Mouse (Mus musculus) urinary bladder, postnatal 25 days (tissue): Measurements from ENCODE around the gene Enkd1.
A peak's percentile ranks its signal among the peaks of the same experiment; 100 is the strongest.

Experiments used
- DNase-seq: peaks from one replicate; pipeline ENCODE4 v3.0.0; 2022; ENCODE audit warnings: low spot score

The Enkd1 gene

DNA sequence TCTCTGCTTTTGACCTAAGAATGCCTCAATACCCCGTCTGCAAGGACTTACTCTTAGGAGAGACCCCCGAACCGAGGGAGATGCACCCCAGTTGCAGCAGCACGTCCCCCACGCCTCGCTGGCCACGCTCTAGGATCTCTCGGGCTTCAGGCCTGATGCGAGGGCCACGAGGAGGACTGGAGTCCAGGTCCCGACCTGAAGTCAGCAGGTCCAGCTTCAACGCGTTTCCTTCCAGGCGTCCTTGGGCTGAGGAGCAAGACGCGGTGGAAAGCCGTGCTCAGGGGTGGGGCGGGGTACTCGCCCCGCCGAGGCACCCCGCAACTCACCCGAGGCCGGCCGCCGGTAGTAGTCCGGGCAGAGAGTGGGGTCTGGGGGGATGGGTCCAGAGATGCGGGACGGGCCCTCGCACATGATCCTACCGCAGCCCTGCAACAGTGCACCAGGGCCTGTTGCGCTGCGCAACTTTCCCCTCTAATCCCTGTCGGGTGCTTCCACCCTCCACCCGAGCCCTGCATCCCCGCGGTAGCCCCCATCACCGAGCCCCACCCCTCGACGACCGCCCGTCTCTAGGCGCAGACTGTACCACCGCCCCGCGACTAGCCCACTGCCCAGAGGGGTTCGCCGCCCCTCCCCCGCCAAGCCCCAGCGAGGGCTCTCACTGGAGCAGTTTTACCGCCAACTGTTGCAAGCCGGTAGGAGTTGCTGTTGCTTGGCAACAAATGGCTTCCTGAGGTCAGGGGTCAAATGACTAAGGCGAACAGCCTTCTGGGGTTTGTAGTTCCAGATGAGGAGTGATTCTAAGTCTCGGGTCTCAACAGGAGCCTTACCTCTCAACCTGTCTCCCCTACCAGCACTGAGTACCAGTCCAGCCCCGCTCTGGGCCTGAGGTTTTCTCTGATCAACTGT is at the start of gene Enkd1, which contains the start of gene 4933405L10Rik:
Gene Enkd1, minus strand, starts transcription at position 713 of the 906 bp plus-strand sequence.
Gene 4933405L10Rik, plus strand, starts transcription at position 158 of the 906 bp plus-strand sequence.
- DNase-seq = peak; percentile 76

DNA sequence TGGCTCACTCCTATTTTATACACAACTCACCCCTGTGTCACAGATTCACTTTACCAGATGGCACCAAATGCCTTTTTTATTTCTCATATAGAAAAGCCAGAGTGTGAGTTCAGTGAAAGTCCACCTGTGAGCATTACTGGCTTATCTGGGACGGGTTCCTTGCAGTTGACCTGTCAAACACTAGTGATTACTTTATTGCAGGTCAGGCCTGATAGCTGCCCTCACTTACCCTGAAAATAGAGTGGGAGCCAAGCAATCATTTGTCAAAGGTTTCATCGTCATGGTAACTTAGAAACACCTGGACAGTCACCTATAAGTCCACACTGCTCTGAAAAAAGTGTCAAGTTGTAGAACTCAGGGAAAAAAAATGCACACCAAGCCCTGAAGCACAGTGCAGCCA is 46.7 kb upstream of the Enkd1 start:
- DNase-seq = no peak

DNA sequence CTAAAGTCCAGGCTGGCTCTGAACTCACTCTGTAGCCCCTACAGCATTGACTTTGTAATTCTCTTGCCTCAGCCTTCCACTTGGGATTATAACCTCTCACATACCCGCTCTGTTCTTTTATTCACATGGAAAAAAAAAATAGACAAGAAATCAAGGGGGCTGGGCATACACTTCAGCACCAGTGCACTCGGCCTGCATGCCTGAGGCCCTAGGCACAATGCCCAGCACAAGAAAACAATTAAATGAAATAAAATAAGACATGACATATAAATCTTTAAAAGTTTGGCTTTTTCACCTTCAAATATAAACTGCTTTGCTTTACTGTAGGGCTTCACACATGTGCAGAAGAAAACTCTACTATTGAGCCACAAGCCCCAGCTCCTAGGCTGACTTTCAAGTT is 45.9 kb upstream of the Enkd1 start:
- no peak for DNase-seq

DNA sequence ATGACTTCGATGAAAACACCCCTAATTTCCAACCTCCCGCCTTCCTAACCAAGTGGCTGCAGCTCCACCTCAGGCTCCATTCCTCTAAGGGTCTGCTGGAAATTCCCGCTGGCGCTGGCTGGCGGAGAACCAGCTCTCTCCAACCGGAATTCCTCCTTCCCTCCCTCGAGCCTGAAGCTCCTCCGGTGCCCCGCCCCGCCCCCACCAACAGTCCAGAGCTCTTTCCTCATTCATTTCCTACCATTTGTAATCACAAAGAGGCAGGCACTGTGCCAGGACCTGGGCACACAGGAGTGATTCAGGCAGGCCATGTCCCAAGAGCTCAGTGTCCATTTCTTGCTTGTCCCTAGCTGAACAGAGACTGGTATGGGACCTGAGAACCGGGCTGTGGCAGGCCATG is 42.6 kb upstream of the Enkd1 start:
- DNase-seq = peak; percentile 50

DNA sequence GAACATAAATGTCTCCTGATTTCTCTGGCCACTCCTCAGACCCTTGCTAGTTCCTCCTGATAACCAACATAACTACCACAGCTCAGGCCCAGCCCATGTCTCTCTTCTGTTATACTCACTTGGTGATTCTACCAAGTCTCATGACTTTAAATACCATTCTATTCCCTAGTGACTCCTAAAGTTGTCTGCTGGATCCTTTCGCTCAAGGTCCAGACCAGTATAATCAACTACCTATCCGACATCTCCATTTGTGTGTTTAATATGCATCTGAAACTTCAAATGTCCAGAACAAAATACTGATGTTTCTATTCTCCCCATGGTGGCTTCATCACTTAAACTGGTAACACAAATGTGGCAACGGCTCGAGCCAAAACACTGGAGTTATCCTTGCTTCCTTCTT is 35.3 kb upstream of the Enkd1 start:
- no peak for DNase-seq

DNA sequence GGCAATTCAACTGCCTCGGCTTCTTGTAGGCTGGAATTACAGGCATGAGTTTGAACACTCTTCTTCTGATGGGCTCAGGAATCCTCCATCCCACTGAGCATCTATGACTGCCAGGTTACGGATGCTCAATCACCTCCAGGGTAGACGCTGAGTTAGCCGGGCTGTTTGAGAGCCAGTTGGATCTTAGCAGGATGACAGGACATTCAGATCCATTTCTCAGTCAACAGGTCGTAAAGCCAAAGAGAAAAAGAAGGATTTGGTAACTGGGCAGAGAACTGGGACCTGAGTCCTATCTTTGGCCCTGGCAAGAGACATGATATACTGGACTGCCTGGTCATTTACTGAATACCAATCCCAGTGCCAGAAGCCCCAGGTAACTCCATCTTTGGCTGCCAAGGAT is 31.2 kb upstream of the Enkd1 start:
- DNase-seq = no peak

DNA sequence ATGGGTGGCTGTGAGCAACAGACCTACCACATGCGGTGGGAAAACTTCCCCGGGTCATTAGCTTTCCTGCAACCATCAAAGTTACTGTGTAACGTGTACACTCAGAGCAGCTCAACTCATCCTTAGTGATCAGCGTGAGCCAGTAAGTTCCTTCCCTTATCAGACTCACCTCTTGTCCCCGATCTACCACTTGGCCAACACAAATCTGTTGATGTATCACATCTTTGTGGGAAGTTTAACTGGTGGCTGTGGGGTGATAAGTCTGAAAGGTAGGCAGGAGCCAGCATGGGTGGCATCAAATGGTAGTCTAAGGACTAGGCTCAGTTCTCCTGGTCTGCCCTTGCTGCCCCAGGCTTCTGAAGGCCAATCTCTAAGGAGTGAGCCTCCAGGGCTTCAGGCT is 24.2 kb upstream of the Enkd1 start:
- DNase-seq = no peak

DNA sequence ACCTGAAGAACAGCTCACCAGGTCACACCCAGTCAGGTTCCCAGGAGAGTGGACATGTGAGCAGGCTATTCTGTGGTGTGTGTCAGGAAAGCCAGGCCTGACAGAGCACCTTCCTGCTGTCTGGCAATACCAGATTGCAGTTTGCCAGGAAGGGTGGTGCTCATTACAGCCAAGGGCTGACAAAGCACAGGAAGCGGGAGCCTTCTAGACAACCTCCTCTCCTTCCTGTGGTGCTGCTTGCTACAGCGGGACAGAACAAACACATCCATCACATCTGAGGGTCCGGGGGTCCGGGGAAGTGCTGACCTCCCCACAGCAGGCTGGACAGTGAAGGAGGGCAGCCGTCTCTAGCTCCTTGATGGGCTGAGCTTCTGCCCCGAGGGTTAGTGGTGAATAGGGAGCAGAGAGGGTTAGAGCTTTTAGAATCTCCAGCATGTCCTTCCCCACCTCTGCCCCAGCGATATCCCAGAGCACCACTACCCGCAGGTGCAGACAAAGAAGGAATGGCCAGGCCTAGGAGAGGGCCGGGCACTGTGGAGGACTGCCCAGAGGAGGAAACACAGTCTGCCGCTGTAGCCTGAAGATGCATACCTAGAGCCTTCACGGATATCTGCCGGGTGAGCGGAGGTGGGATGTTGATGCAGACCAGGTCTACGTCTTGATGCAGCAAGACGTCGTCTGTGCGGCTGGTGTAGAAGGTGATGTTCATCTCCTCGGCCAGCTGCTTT is 19.6 kb upstream of the Enkd1 start:
- DNase-seq = no peak

DNA sequence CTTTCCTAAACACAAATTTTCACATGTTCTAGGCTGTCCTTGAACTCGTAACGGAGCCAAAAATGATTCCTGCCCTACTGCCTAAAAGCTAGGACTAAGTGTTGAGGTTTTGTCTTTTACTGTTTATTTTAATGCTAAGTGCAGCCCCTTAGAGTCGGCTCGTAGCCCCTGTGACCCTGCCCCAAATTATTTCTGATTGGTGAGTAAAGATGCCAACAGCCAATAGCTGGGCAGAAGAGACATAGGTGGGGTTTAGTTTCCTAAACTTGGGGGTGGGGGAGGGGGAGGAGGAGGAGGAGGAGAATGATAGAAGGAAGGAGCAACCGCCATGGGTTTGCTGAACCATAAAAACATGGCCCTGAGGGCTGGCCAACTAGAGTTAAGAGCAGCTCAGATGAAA is 17.7 kb upstream of the Enkd1 start:
- no peak for DNase-seq

DNA sequence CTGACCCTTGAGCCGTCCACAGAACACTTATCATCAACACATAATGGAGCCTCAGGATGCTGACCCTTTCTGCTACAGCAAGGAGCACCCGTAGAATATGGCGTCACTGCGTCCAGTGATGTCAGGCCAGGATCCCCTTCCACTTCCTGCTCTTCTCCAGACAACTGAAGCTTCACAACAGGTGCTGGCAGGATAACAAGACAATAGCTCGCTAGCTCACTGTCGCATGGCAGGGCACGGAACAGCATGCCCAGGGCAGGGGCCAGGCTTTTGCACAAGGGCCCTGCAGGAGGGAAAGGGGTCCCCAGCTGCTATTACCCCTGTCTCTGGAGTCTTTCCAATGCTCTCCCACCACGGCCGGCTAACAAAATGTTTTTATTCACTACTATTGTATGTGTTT is 14.9 kb upstream of the Enkd1 start:
- DNase-seq = no peak

DNA sequence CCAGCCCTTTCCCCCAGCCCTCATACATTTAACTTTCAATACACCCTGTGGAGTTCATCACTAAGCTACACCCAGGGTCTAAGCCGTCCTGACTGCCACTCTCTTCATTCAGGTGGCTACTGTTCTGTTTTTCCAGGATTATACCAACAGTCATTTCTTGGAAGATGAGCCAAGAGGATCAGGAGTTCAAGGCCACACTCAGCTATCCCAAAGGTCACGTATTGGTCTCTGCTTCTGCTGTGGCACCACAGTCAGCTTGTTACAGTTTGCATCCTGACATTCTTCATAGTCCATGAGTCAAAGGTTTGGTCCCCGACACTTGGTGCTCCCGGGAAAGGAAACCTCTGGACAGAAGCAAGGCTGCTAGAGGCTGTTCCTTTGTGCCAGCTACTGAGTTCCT is 11.6 kb upstream of the Enkd1 start:
- DNase-seq = no peak

DNA sequence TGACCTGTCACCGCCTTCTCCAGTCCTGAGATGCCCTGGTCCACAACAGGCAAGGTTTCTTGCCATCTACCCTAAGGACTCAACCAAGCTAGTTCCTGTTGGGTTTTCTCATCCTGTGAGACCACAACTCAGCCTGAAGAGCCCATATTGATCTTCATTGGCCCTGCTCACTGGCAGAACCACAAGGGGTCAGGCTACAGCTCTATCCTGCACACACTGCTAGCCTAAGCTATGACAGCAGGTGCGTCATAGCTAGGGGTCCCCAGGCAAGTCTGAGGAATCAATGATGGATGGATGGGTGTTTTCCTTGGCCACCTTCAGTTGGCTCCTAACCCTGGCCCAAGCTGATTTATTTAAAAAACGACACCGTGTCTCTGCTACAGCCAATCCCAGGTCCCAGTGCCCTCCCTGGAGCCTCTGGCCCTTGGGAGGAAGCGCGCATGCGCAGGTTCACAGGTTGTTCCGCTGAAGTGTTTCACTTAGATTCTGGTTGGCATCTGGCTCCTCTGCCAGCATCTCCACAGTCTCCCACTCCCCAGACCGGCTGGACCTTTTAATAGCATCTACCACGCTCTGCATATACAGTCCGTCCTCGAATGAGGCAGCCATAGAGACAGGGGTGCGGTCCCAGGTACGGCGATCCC is 8.4 kb upstream of the Enkd1 start:
- no peak for DNase-seq

DNA sequence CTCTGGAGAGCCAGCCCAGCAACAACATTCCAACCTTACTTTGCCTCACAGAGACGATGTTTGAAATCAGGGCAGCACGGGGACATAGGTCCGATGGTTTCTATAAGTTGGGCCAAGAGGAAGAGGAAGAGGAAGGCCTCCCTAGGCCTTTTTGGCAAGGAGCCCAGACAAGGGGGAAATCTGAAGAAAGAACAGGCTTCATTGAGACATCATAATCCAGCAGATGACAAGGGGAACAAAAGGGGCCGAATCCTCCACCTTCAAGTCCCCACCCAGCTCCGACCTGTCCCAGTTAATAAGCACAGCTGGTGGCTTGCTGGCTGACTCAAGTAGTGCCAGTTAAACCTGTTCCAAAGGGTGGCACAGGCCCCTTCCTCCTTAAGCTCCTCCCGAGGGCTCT is 7.0 kb upstream of the Enkd1 start:
- no peak for DNase-seq

DNA sequence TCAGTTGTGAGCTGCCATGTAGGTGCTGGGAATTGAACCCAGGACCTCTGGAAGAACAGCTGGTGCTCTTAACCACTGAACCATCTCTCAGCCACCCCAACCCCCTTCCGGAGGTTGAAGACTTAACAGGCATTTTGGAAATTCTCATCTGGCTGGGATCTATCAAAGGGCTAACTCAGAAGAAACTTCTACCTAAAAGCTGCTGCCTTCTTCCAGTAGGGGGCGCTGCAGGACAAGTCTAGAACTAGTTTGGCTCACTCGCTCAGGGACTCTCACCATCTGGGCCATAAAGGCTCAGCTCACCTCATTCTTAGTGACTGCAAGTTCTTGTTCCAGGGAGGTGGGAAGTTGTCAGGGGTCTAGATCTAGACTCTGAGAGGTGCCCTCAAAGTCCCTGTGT is 6.1 kb upstream of the Enkd1 start:
- DNase-seq = peak; percentile 91

DNA sequence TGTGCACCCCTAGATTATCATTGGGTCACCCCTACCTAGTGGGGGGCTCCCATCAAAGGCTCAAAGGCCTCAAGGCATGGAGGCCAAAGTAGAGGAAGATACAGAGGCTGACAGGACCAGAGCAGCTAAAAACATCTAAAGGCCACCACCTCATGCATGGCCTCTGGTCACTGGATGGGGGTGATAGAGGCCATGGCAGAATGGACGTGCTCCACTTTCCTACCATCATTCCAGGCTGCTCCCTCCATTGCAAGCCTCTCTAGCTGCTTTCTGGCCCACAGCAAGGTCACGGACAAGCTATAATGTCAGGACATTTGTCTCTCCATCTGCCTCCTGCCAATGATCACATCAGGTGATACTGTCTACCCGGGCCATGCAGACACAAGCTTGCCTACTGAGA is 4.3 kb upstream of the Enkd1 start:
- DNase-seq = no peak

DNA sequence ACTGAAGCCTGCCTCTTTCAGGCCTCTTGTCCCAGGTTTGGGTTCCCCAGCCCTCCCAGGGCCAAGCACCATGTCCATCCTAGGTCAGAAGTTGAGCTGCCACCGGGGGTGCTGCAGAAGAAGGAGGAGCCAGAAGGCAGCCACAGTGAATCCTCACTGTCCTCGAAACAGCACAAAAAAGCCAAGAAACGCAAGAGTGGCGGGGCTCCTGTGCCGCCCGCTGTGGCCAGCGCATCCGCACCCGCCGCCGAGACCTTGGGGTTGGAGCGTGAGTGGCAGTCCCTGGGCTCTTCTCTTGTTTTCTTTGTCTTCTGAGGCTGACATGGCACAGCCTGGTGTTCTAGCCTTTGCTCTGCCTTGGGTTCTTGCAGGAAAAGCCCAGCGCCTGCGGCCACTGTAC is 1.3 kb upstream of the Enkd1 start:
- DNase-seq = no peak

DNA sequence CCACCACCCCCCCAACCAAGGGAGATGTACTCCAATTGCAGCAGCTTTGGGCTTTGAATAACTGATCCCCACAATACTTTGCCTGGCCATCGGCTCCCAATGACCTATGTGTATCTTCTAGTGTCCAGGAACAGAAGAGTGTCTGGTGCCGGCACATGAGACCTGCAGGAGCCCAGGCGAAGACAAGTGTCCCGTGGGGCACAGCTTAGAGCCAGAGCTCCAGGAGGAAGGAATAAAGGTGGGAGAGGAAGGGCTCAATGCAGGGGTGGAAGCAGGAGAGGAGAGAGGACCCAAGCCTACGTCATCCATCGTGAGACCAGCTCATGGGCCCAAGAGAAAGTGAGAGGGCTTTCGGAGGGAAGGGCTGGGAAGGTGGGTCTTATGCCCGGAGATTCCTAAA is 665 bp upstream of the Enkd1 start:
- DNase-seq = no peak

DNA sequence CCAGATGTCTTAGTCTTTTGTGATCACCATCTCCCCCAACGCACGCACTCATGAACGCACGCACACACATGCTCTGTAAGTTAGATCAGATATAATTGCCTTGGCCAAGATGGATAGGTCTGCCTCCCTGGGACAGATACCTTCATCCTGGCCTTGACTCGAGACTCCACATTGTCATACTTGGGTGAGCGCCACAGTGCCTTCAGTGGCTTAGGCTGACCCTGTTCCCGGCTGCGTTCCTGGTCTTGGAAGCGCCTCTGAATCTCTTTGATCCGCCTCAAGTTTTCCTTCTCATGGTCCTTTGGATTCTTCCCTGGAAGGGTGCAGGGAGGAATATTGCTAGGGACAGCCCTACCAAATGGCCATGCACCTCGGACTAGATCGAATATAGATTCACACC is 1.6 kb downstream of the Enkd1 start:
- no peak for DNase-seq

DNA sequence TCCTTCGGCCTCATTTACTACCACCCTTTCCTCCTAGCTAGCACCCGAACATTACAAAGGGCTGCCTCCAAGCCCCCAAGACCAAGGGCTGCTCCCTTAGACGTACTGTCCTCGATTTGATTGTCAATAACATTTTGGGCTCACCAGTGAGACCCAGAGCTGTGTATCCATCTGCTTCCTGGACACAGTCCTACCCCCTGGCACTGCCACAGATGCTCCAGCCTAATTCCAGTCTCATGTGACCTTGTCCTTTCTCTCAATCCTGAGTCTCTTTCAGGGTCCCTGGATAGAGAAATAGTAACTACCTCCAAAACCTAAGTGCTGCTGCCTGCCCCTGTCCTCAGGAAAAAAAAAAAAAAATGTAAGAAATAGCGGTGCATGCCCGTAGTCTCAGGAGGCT is 3.1 kb downstream of the Enkd1 start:
- DNase-seq = no peak

DNA sequence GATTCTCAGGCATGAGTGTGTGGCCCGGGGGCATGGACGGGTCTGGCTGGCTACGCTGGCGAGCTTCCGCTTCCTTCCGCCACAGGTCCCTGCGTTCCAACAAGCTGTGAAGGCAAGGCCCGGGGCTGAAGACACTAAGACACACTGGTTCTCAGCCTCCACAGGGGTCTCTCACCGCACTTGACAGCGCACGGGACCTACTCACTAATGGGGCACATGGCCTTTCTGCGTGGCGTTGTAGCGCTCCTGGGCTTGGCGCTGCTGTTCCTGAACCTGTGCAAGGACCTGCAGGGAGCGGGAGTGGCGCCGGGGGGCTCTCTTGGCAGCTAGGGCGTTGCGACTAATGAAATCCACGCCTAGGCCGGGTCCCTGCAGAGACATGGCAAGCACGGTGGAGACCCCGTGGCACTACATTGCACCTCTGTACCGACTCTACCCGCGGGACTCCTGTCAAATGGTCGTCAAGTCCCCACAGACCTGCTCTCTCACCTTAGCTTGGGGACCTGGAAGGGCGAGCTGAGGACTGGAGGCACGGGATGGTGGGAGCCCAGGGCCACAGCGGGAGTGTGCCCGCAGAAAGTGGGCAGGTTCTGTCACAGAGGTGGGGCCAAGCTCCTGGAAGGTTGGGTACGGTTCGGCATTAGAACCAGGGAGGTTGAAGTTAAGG is 3.7 kb downstream of the Enkd1 start:
- DNase-seq = no peak

DNA sequence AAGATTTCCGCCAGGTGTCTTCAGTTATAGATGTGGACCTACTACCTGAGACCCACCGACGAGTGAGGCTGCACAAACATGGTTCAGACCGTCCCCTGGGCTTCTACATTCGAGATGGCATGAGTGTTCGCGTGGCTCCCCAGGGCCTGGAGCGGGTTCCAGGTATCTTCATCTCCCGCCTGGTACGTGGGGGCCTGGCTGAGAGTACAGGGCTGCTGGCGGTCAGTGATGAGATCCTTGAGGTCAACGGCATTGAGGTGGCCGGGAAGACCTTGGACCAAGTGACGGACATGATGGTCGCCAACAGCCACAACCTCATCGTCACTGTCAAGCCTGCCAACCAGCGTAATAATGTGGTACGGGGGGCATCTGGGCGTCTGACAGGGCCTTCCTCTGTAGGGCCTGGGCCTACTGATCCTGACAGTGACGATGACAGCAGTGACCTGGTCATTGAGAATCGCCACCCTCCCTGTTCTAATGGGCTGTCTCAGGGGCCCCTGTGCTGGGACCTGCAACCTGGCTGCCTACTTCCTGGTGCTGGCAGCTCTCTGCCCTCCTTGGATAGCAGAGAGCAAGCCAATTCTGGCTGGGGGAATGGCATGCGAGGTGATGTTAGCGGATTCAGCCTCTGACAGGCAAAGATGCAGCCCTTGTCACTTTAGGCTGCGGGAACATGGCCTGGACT is 5.1 kb downstream of the Enkd1 start:
- no peak for DNase-seq

DNA sequence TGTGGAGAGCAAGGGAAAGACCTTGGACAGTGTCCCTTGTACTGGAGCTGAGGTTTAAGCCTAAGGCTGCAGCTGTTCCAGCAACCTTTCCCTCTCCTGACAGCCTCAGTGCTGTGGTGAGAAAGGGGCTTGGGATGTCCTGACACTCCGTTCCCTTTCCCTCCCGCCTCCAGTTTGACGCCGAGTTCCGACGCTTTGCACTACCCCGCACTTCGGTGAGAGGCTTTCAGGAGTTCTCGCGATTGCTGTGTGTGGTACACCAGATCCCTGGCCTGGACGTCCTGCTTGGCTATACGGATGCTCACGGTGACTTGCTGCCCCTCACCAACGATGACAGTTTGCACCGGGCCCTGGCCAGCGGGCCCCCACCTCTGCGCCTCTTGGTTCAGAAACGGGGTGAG is 6.0 kb downstream of the Enkd1 start:
- no peak for DNase-seq
